ENCODE assay signal across 10 mouse cellular contexts in genomic region chr6:136939326-136940187, GRCm38 (mm10). TPM values are rescaled to one million over a fixed set of nuclear protein-coding genes. Genes with fewer than 3 reads are reported as not detected.
A peak's percentile ranks its signal among the peaks of the same experiment; 100 is the strongest.
DNase-seq lines count a peak whose midpoint lies in the region; ATAC-seq and TF ChIP-seq lines count a peak whose summit lies in the region.
"Had no signal": no experiment of that assay in that cellular context is flagged by ENCODE, and none has a peak within 500 bp of the region (broad histone marks: within the 10 kb centered on the region; RNA-seq: fewer than 3 reads in every experiment).

No protein-coding gene starts in this region.

- no peak overlapping the region for H3K4me3 ChIP-seq in lung, embryonic 14.5 days (ENCODE audit: low read depth, low read length)
- H3K4me3 ChIP-seq in limb, embryonic 10.5 days: no peak overlapping the region
- H3K4me3 ChIP-seq: neural tube, embryonic 13.5 days had no signal

- H3K27me3 ChIP-seq in lung, embryonic 14.5 days (ENCODE audit: insufficient read depth, low read length): no peaks in the 10 kb centered on the region
- H3K27me3 ChIP-seq in limb, embryonic 10.5 days (ENCODE audit: low read depth, poor library complexity, severe bottlenecking): no peaks in the 10 kb centered on the region
- H3K27me3 ChIP-seq: neural tube, embryonic 13.5 days had no signal

- peaks cover 8% of the 10 kb centered on the region; the same call in 1 of the 2 replicates for H3K4me1 ChIP-seq in lung, embryonic 14.5 days (ENCODE audit: insufficient read depth)
- H3K4me1 ChIP-seq in limb, embryonic 10.5 days: peaks cover 43% of the 10 kb centered on the region

- no peak for ATAC-seq in lung, embryonic 14.5 days (ENCODE audit: insufficient read depth)
- peak; percentile 40 for ATAC-seq in common myeloid progenitor, adult 5-6 weeks (replicated peaks; ENCODE audit: low read depth, poor library complexity, severe bottlenecking)

- H3K27ac ChIP-seq in lung, embryonic 14.5 days (ENCODE audit: low read depth): 0 out of 2 replicates have a peak overlapping the region, but pooled peaks have one; percentile 75
- peak overlapping the region; percentile 81; the same call in 1 of the 2 replicates for H3K27ac ChIP-seq in limb, embryonic 10.5 days
- H3K27ac ChIP-seq: neural tube, embryonic 13.5 days had no signal

- H3K4me2 ChIP-seq in lung, embryonic 14.5 days: no peak overlapping the region
- H3K4me2 ChIP-seq: neural tube, embryonic 13.5 days had no signal

- no peaks in the 10 kb centered on the region for H3K9me3 ChIP-seq in lung, embryonic 14.5 days (ENCODE audit: low read depth, low read length)
- no peaks in the 10 kb centered on the region for H3K9me3 ChIP-seq in limb, embryonic 10.5 days (replicated peaks)
- H3K9me3 ChIP-seq: neural tube, embryonic 13.5 days had no signal

- no peak overlapping the region for H3K9ac ChIP-seq in lung, embryonic 14.5 days
- H3K9ac ChIP-seq: neural tube, embryonic 13.5 days had no signal

- DNase-seq in lung, embryonic 14.5 days: no peak
- no peak for DNase-seq in lung, adult 18-20 months
- no peak for DNase-seq in limb, embryonic 10.5 days (ENCODE audit: low spot score)
- peak; percentile 52 for DNase-seq in naive thymus-derived CD4-positive, alpha-beta T cell, adult 2 months (ENCODE audit: low read depth)
- DNase-seq in cerebellum, adult 11 months: no peak
- no peak for DNase-seq in adrenal gland, postnatal 4 days (ENCODE audit: low spot score in 2 of 2)
- no peak for DNase-seq in layer of hippocampus, adult 8-10 months (ENCODE audit: low spot score in 2 of 2)

- 56% methylated on average over 14 of the region's 14 CpGs for WGBS in lung, embryonic 14.5 days
- WGBS in limb, embryonic 10.5 days: 88% methylated on average over 14 of the region's 14 CpGs

- H3K36me3 ChIP-seq in lung, embryonic 14.5 days (ENCODE audit: insufficient read depth): no peaks in the 10 kb centered on the region
- no peaks in the 10 kb centered on the region for H3K36me3 ChIP-seq in limb, embryonic 10.5 days
- H3K36me3 ChIP-seq: neural tube, embryonic 13.5 days had no signal

- no peak for TF ChIP-seq CTCF in lung, embryonic 14.5 days (IDR thresholded peaks at IDR 0.05; ENCODE audit: low read depth)

RNA-seq across cellular contexts. Expression of gene Arhgdib, which starts 2.1 kb away (rescaled TPM):
- 71.9 and 72.6 TPM in 2 replicates for polyA plus RNA-seq in lung, embryonic 14.5 days (2014; fragmentation: Nextera tagmentation; extraction: Ambion mirVana)
- 551 and 575 TPM in 2 replicates for total RNA-seq in common myeloid progenitor, adult 5-6 weeks (2017)
- polyA plus RNA-seq in limb, embryonic 10.5 days (2016; fragmentation: Nextera tagmentation; extraction: Ambion mirVana): 30.2 and 32.5 TPM in 2 replicates
- 10 to 100 TPM; 32.3 to 39.8 TPM for total RNA-seq in adrenal gland, postnatal 4 days (2021)
- 10 to 100 TPM in 3 of 4 experiments, 1 to 10 TPM in 1; 9.9 to 23.4 (median 17.1) TPM for total RNA-seq in layer of hippocampus, adult 8-10 months (2022)

RNA-seq across cellular contexts. Expression of gene Pde6h, which starts 15.9 kb away (rescaled TPM):
- polyA plus RNA-seq in lung, embryonic 14.5 days (2014; fragmentation: Nextera tagmentation; extraction: Ambion mirVana): not detected in 2 replicates
- 0.44 TPM in 1 of 2 replicates, not detected in the other for total RNA-seq in common myeloid progenitor, adult 5-6 weeks (2017)
- polyA plus RNA-seq in limb, embryonic 10.5 days (2016; fragmentation: Nextera tagmentation; extraction: Ambion mirVana): not detected in 2 replicates
- not detected for total RNA-seq in adrenal gland, postnatal 4 days (2021)
- total RNA-seq in layer of hippocampus, adult 8-10 months (2022): 1 to 10 TPM in 2 of 4 experiments, under 1 TPM in 2; 0.52 to 2.0 (median 0.88) TPM
- polyA plus RNA-seq: hindbrain, embryonic 11.5 days; neural tube, embryonic 13.5 days had no signal

RNA-seq across cellular contexts. Expression of gene Erp27, which starts 17.6 kb away (rescaled TPM):
- polyA plus RNA-seq in lung, embryonic 14.5 days (2014; fragmentation: Nextera tagmentation; extraction: Ambion mirVana): 1.1 TPM in 2 replicates
- total RNA-seq in common myeloid progenitor, adult 5-6 weeks (2017): 0.32 TPM in 1 of 2 replicates, not detected in the other
- 0.15 TPM in 1 of 2 replicates, not detected in the other for polyA plus RNA-seq in limb, embryonic 10.5 days (2016; fragmentation: Nextera tagmentation; extraction: Ambion mirVana)
- total RNA-seq in adrenal gland, postnatal 4 days (2021): 10 to 100 TPM in 1 of 2 experiments, under 1 TPM in 1; 0.40 to 13.6 TPM
- under 1 TPM in 2 of 4 experiments, not detected in 2; 0.54 to 0.79 TPM for total RNA-seq in layer of hippocampus, adult 8-10 months (2022)
- polyA plus RNA-seq: neural tube, embryonic 13.5 days had no signal

Comparison
In these comparisons a context has a peak if more than half of its experiments do, and no peak if none do; other contexts are left out.
1. RNA of gene Arhgdib, which starts 2.1 kb away (total RNA-seq): 551 to 575 TPM in common myeloid progenitor, adult 5-6 weeks; 32.3 to 39.8 TPM in adrenal gland, postnatal 4 days and 9.9 to 23.4 TPM in layer of hippocampus, adult 8-10 months; every median in the first group is over 10 times any median in the second.